Mouse (Mus musculus) thymus, postnatal 14 days (tissue): Measurements from ENCODE around the gene Catsperg1.

Experiments
- DNase-seq: peaks from one replicate; pipeline ENCODE4 v3.0.0; 2021

The Catsperg1 gene

GRCm38 (mm10) chr7:29213675-29214082, at the start of gene Catsperg1:
Gene Catsperg1 (minus strand): TSS chr7:29214035.
- DNase-seq, result no peak

DNA sequence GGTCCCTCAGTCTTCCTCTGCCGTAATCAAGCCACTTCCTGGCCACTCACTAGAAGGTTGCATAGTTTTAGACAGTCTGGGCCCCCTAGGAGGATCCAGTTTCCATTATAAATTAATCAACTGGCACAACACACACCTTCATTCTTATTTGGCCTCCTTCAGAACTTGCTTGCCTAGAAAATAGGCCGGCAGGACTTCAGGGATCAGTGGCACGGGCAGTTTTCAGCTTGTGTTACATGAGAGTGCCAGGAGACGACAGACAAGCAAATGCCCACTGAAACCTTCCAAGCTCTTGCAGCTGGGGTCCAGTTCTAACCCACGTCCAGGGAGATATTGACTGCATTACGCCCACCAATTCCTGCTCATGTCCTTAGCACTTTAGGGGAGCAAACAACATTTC, 48.3 kb upstream of the Catsperg1 start:
- no peak for DNase-seq

GRCm38 (mm10) chr7:29259781-29260730, 46.2 kb upstream of the Catsperg1 start:
- peak; percentile 61 for DNase-seq

GRCm38 (mm10) chr7:29257368-29257767, 43.5 kb upstream of the Catsperg1 start:
- DNase-seq, result no peak

DNA sequence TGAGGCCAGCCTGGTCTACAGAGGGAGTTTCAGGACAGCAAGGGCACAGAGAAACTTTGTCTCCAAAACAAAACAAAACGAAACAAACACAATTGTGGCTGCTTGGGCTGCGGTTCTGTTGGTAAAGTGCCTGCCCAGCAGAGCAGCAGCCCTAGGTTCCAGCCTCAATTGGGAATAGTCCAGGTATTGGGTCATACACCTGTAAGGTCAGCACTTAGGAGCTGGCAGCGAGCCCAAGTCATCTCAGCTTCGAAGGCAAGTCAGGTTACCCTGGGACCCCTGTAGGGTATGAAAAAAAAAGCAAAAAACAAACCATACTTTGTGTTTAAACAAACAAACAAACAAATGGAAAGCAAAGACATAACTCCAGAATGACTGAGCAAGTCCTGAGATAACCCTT, 42.0 kb upstream of the Catsperg1 start:
- no peak for DNase-seq

DNA sequence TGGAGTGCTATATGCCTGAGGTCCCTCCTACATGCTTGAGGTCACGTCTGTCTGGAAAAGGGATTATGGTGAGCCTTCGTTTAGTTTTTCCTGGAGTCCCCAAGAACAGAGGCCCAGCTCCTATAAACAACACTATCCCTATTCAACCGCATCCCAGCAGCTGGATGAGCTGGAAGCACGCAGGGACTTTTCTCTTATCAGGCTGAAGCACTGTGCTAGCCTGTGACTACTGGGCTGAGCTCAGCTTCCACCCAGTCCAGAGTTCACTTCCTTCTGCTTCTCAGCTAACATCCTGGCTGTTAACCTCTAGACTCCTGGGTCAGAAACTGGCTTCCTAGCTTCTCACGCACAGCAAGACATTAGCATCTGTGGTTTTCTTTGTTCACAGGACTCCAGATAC, 40.0 kb upstream of the Catsperg1 start:
- no peak for DNase-seq

- peak; percentile 77 for DNase-seq
Measured at GRCm38 (mm10) chr7:29251166-29251565, 37.3 kb upstream of the Catsperg1 start.

GRCm38 (mm10) chr7:29248261-29248841, 34.5 kb upstream of the Catsperg1 start, which contains the start of gene 2200002D01Rik:
Gene 2200002D01Rik (minus strand): TSS chr7:29248466.
- DNase-seq, result peak; percentile 56

GRCm38 (mm10) chr7:29247706-29248105, 33.9 kb upstream of the Catsperg1 start:
- DNase-seq, result peak; percentile 45

DNA sequence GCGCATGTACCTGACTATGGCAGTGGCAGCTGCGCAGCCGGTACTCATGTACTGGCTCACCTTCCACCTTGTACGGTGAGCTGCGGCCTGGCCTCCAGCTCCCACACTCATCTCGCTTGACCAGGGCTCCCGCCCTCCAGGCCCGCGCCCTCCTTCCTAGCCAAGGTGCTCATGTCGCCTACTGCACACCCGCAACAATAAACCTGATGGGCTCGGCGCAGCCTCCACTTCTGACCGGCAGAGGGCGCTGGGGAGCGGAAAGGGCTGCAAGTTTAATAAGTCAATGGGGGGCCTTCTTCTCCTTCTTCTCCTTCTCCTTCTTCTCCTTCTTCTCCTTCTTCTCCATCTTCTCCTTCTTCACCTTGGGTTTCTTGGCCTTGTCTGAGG, 33.5 kb upstream of the Catsperg1 start:
- peak; percentile 90 for DNase-seq

GRCm38 (mm10) chr7:29246619-29247313, 32.9 kb upstream of the Catsperg1 start:
- DNase-seq, result no peak

- no peak for DNase-seq
Measured at GRCm38 (mm10) chr7:29246015-29246414, 32.2 kb upstream of the Catsperg1 start.

DNA sequence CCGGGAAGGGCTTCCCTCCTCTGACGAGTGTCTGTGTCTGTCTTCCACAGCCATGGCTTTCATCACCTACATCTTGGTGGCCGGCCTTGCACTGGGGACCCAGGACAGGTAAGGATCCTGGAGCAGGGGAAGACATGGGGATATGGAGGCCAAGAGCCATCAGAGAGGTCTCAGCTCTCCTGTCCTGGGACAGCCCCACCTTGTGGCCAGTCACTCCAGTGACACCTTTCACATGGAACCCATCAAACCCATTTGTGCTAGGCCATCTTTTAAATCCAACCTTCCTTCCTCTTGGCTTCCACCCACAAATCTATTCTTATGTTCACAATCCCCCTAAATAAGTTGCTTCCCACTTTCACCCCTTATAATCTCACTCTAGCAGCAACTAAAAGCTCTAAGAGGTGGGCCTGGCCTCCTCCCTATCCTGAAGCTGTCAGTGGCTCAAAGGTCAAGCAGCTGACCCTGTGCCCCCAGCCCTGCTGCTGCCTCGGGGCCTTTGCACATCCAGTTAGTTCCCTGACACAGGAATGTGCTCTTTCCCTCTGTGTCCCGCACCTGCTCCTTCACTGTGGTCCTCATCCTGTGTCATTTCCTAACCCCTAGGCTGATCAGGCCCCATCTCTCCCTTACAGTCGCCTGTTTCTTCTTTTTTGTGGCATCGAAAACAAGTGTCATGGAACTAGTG, 31.0 kb upstream of the Catsperg1 start:
- peak; percentile 58 for DNase-seq

- peak; percentile 99 for DNase-seq
Measured at GRCm38 (mm10) chr7:29238019-29238967, 24.5 kb upstream of the Catsperg1 start, which contains the start of gene Yif1b. Gene Yif1b (plus strand): TSS chr7:29238329.

DNA sequence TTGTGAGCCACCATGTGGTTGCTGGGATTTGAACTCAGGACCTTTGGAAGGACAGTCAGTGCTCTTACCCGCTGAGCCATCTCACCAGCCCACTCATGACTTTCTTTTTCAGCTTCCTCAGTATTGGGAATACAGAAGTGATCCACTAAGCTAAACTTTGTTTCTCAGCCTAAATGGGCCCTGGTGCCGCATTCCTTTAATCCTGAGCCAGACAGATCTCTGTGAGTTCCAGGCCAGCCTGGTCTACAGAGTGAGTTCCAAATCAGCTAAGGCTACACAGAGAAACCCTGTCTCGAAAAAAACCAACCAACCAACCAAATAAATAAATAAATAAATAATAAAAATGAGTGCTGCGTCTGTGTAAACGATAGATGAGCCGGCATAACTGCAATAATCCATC, 23.8 kb upstream of the Catsperg1 start:
- peak; percentile 37 for DNase-seq

- no peak for DNase-seq
Measured at GRCm38 (mm10) chr7:29236593-29236992, 22.8 kb upstream of the Catsperg1 start.

- DNase-seq, result no peak
Measured at GRCm38 (mm10) chr7:29234661-29235060, 20.8 kb upstream of the Catsperg1 start.

- DNase-seq, result no peak
Measured at GRCm38 (mm10) chr7:29233745-29234144, 19.9 kb upstream of the Catsperg1 start.

GRCm38 (mm10) chr7:29232247-29233013, 18.6 kb upstream of the Catsperg1 start, which contains the start of gene Kcnk6:
Gene Kcnk6 (minus strand): TSS chr7:29232515.
- DNase-seq, result peak; percentile 33

DNA sequence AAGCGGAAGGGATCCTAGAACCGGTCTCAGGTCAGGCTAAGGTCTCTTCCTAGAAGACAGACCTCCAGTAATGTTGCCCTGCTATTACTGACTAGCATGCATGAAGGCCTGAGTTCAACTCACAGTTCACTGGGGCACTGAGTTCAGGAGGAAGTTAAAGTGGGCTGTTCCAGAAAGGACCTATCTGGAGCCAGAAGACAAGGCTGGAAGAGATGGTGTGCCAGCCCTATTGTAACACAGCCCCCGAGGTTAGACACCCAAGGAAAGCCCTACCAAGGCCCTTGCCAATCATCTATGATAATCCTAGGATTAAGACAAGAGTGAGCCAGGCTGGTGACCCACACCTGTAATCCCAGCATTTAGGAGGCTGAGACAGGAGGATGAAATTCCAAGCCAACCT, 17.7 kb upstream of the Catsperg1 start:
- no peak for DNase-seq

- no peak for DNase-seq
Measured at GRCm38 (mm10) chr7:29230560-29230959, 16.7 kb upstream of the Catsperg1 start.
